Mouse (Mus musculus) heart, postnatal 0 days (tissue): ENCODE results near the gene Eya3.
A peak's percentile ranks its signal among the peaks of the same experiment; 100 is the strongest.

ENCODE experiments used
- CTCF ChIP-seq: IDR thresholded peaks from 2 replicates; pipeline ENCODE4 v1.5.1; 2016; ENCODE audit warnings: antibody characterized with exemption, control low read depth, low read depth
- EP300 ChIP-seq: IDR thresholded peaks from 2 replicates; pipeline ENCODE4 v1.6.1; 2016; ENCODE audit warnings: antibody characterized with exemption, low read depth

DNA sequence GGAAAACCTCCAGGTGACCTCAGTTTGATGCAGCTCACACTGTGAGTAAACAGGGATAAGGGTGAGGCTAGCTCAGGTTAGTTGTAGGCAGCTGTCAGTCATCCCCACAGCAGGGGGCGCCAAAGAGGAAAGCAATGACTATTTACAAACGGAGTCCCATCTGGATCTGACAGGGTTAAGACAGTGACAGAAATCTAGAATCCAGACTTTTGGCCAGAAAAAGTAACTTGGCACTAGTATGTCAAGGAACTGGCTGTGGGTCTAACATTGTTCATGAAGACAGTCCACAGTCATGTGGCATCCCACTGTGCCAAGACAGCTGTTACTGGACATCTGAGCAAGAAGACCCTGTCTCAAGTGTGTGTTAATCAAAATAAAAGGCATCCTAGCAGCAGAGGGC is 10.0 kb upstream of the Eya3 start:
- peak; percentile 45 for TF ChIP-seq CTCF
- no peak for TF ChIP-seq EP300
